In genomic region chr13:99225374-99226240, GRCm38 (mm10) we compare ENCODE assay signal across 21 mouse cellular contexts. TPM values are rescaled to one million over a fixed set of nuclear protein-coding genes. Genes with fewer than 3 reads are reported as not detected.
DNase-seq lines count a peak whose midpoint lies in the region; ATAC-seq and TF ChIP-seq lines count a peak whose summit lies in the region.
"Had no signal": no experiment of that assay in that cellular context is flagged by ENCODE, and none has a peak within 500 bp of the region (broad histone marks: within the 10 kb centered on the region; RNA-seq: fewer than 3 reads in every experiment).

No protein-coding gene starts in this region.

- TF ChIP-seq POLR2A in myocyte (IDR thresholded peaks at IDR 0.05; ENCODE audit: insufficient read length, low read depth), result no peak

- peak overlapping the region; percentile 82 for H3K27ac ChIP-seq in heart, embryonic 10.5 days
- H3K27ac ChIP-seq in heart, embryonic 15.5 days, result peak overlapping the region; percentile 79
- H3K27ac ChIP-seq in hindbrain, embryonic 11.5 days (ENCODE audit: low read depth, low read length), result no peak overlapping the region
- H3K27ac ChIP-seq: forebrain, embryonic 10.5 days; hindbrain, embryonic 14.5 days; kidney, embryonic 15.5 days; stomach, postnatal 0 days had no signal

- H3K9me3 ChIP-seq in heart, embryonic 10.5 days, result no peaks in the 10 kb centered on the region
- H3K9me3 ChIP-seq in heart, embryonic 15.5 days (replicated peaks), result no peaks in the 10 kb centered on the region
- no peaks in the 10 kb centered on the region for H3K9me3 ChIP-seq in hindbrain, embryonic 11.5 days (ENCODE audit: control insufficient read depth, low read length)
- H3K9me3 ChIP-seq: forebrain, embryonic 10.5 days; kidney, embryonic 15.5 days had no signal

- H3ac ChIP-seq in myocyte (ENCODE audit: control insufficient read depth, insufficient read length), result no peak overlapping the region

- peak; percentile 47 for DNase-seq in heart, embryonic 10.5 days (ENCODE audit: low spot score)
- DNase-seq in heart, postnatal 4 days, result no peak
- peak; percentile 39 to 52 for DNase-seq in left cerebral cortex, postnatal 14 days (ENCODE audit: low spot score in 2 of 2)
- DNase-seq in left cerebral cortex, postnatal 25 days (ENCODE audit: low spot score in 2 of 2), result no peak
- no peak for DNase-seq in hindbrain, embryonic 11.5 days (ENCODE audit: low spot score)
- DNase-seq: cerebellum, adult 9-11 months; forebrain, postnatal 0 days; kidney, postnatal 4 days; lung, adult 18-20 months; lung, postnatal 14 days; right cerebral cortex, postnatal 4 days; thymus, postnatal 25 days had no signal

- no peak overlapping the region for H3K4me3 ChIP-seq in heart, embryonic 10.5 days
- H3K4me3 ChIP-seq in heart, embryonic 15.5 days, result no peak overlapping the region
- H3K4me3 ChIP-seq in myocyte, result no peak overlapping the region
- H3K4me3 ChIP-seq in hindbrain, embryonic 11.5 days (ENCODE audit: low read depth, low read length), result no peak overlapping the region
- H3K4me3 ChIP-seq: forebrain, embryonic 10.5 days; kidney, embryonic 15.5 days; megakaryocyte, embryonic 14.5 days had no signal

- H3K4me2 ChIP-seq in heart, embryonic 15.5 days, result no peak overlapping the region
- H3K4me2 ChIP-seq in myocyte (ENCODE audit: low read depth), result no peak overlapping the region
- no peak overlapping the region for H3K4me2 ChIP-seq in hindbrain, embryonic 11.5 days (replicated peaks; ENCODE audit: low read depth, low read length)
- H3K4me2 ChIP-seq: hindbrain, embryonic 14.5 days; kidney, embryonic 15.5 days; liver, embryonic 11.5 days had no signal

- no peak overlapping the region for H3K9ac ChIP-seq in heart, embryonic 15.5 days
- no peak overlapping the region for H3K9ac ChIP-seq in hindbrain, embryonic 11.5 days (ENCODE audit: low read depth, low read length)
- H3K9ac ChIP-seq: forebrain, postnatal 0 days; hindbrain, embryonic 14.5 days; kidney, embryonic 15.5 days had no signal

- no peaks in the 10 kb centered on the region for H3K79me2 ChIP-seq in myocyte (ENCODE audit: control insufficient read depth, insufficient read depth)

- H3K36me3 ChIP-seq in heart, embryonic 10.5 days, result no peaks in the 10 kb centered on the region
- H3K36me3 ChIP-seq in heart, embryonic 15.5 days, result no peaks in the 10 kb centered on the region
- no peaks in the 10 kb centered on the region for H3K36me3 ChIP-seq in myocyte (ENCODE audit: control insufficient read depth, insufficient read depth)
- H3K36me3 ChIP-seq in hindbrain, embryonic 11.5 days (ENCODE audit: control insufficient read depth, insufficient read depth, low read length), result no peaks in the 10 kb centered on the region
- H3K36me3 ChIP-seq: forebrain, embryonic 10.5 days; kidney, embryonic 15.5 days had no signal

- peaks cover 47% of the 10 kb centered on the region for H3K4me1 ChIP-seq in heart, embryonic 10.5 days
- H3K4me1 ChIP-seq in heart, embryonic 15.5 days (replicated peaks), result peaks cover 38% of the 10 kb centered on the region
- no peaks in the 10 kb centered on the region; the same call in 1 of the 2 replicates for H3K4me1 ChIP-seq in hindbrain, embryonic 11.5 days (replicated peaks; ENCODE audit: control insufficient read depth, insufficient read depth, low read length)

- intact Hi-C loops in left cerebral cortex, postnatal 14 days (cut with DNase I), result no loop called here
- intact Hi-C loops in left cerebral cortex, postnatal 25 days (cut with DNase I), result no loop called here

- no peak for ATAC-seq in heart, embryonic 15.5 days (replicated peaks; ENCODE audit: insufficient number of reproducible peaks, insufficient read depth, low FRiP score, low read depth)
- no peak for ATAC-seq in hindbrain, embryonic 11.5 days (ENCODE audit: low FRiP score)
- ATAC-seq: forebrain, postnatal 0 days; midbrain, embryonic 16.5 days had no signal

- H3K27me3 ChIP-seq in heart, embryonic 10.5 days (ENCODE audit: insufficient read depth, poor library complexity, severe bottlenecking), result no peaks in the 10 kb centered on the region
- H3K27me3 ChIP-seq in heart, embryonic 15.5 days, result no peaks in the 10 kb centered on the region
- H3K27me3 ChIP-seq in myocyte (ENCODE audit: control insufficient read depth, insufficient read depth, insufficient read length), result no peaks in the 10 kb centered on the region
- no peaks in the 10 kb centered on the region for H3K27me3 ChIP-seq in hindbrain, embryonic 11.5 days (ENCODE audit: control insufficient read depth, insufficient read depth, low read length)
- H3K27me3 ChIP-seq: kidney, embryonic 15.5 days had no signal

- WGBS in heart, embryonic 10.5 days, result 59% methylated on average over 10 of the region's 10 CpGs
- 51% methylated on average over 10 of the region's 10 CpGs for WGBS in heart, embryonic 15.5 days
- 75% methylated on average over 10 of the region's 10 CpGs for WGBS in hindbrain, embryonic 11.5 days

TF ChIP-seq in myocyte, 11 proteins besides CTCF, POLR2A, EP300 and RAD21:
- TF ChIP-seq SRF (IDR thresholded peaks at IDR 0.05; ENCODE audit: control insufficient read depth, insufficient read length, low read depth), result no peak
- TF ChIP-seq USF1 (IDR thresholded peaks at IDR 0.05; ENCODE audit: low read depth), result no peak
- TF ChIP-seq MYOD1 (IDR thresholded peaks at IDR 0.05; ENCODE audit: control insufficient read depth in 1 of 3, insufficient read length in 2 of 3, low read depth in 2 of 3), result peak in 2 of 3 experiments; percentile 1 to 31
- TF ChIP-seq POLR2AphosphoS2 (IDR thresholded peaks at IDR 0.05; ENCODE audit: insufficient read length, low read depth), result no peak
- TF ChIP-seq TCF12 (IDR thresholded peaks at IDR 0.05; ENCODE audit: insufficient read depth, poor library complexity, severe bottlenecking), result no peak
- TF ChIP-seq E2F4 (IDR thresholded peaks at IDR 0.05; ENCODE audit: insufficient read depth), result no peak
- TF ChIP-seq MYOG (IDR thresholded peaks at IDR 0.05; ENCODE audit: control insufficient read depth in 1 of 3, insufficient read depth in 1 of 3, insufficient read length in 2 of 3, low read depth in 2 of 3), result peak in 1 of 3 experiments; percentile 32
- no peak for TF ChIP-seq TCF3 (IDR thresholded peaks at IDR 0.05; ENCODE audit: insufficient read length, low read depth)

RNA-seq across cellular contexts. Expression of gene Zfp366, which starts 41.0 kb away (rescaled TPM):
- polyA plus RNA-seq in heart, embryonic 10.5 days (2016; fragmentation: Nextera tagmentation; extraction: Ambion mirVana), result 0.10 and 0.14 TPM in 2 replicates
- 10 to 100 TPM in 1 of 2 experiments, 1 to 10 TPM in 1; 7.2 to 10.1 TPM for total RNA-seq in heart, postnatal 4 days (2021)
- 1 to 10 TPM; 5.1 to 8.1 TPM for total RNA-seq in left cerebral cortex, postnatal 14 days (2021)
- total RNA-seq in left cerebral cortex, postnatal 25 days (2021), result 1 to 10 TPM; 3.5 to 4.3 TPM
- polyA plus RNA-seq in heart, embryonic 15.5 days (2015; fragmentation: Nextera tagmentation; extraction: Ambion mirVana), result 0.58 and 0.62 TPM in 2 replicates
- polyA plus RNA-seq in myocyte (2012; fragmentation: generic; extraction: Trizol), result 0.01 TPM
- 0.91 and 0.95 TPM in 2 replicates for polyA plus RNA-seq in hindbrain, embryonic 11.5 days (2014; fragmentation: Nextera tagmentation; extraction: Ambion mirVana)

Comparison
In these comparisons a context has a peak if more than half of its experiments do, and no peak if none do; other contexts are left out.
1. DNase-seq: peak in heart, embryonic 10.5 days (single experiment) and left cerebral cortex, postnatal 14 days (2 of 2); none in heart, postnatal 4 days (single experiment), left cerebral cortex, postnatal 25 days (0 of 2) and hindbrain, embryonic 11.5 days (single experiment).